Mouse (Mus musculus) hindbrain, embryonic 15.5 days (tissue): ENCODE results near the gene Slamf9. TPM values are rescaled to one million over a fixed set of nuclear protein-coding genes. Genes with fewer than 3 reads are reported as not detected.

ENCODE experiments used
- ATAC-seq: fragments of 200-750 bp; cut with Nextera tagmentation; 2 replicates; pipeline ENCODE4 v1.8.0; 2017; ENCODE audit warnings: low read depth, moderate number of reproducible peaks, moderate TSS enrichment; ENCODE audit not compliant: low FRiP score
- H3K27ac ChIP-seq: fragments of 300-500 bp; sonication (generic); replicated peaks from 2 replicates; pipeline ENCODE4 v1.5.1; 2015; ENCODE audit warnings: mild to moderate bottlenecking, inconsistent platforms
- H3K27me3 ChIP-seq: fragments of 300-500 bp; sonication (generic); 2 replicates; pipeline ENCODE4 v1.6.1; 2015; ENCODE audit warnings: control low read depth, inconsistent platforms
- H3K36me3 ChIP-seq: fragments of 300-500 bp; sonication (generic); 2 replicates; pipeline ENCODE4 v1.6.1; 2015; ENCODE audit warnings: control low read depth, inconsistent platforms
- H3K4me1 ChIP-seq: fragments of 300-500 bp; sonication (generic); replicated peaks from 2 replicates; pipeline ENCODE4 v1.6.1; 2015; ENCODE audit warnings: control low read depth, inconsistent platforms
- H3K4me2 ChIP-seq: fragments of 300-500 bp; sonication (generic); 2 replicates; pipeline ENCODE4 v1.6.1; 2015; ENCODE audit warnings: moderate library complexity, mild to moderate bottlenecking, inconsistent platforms
- H3K4me3 ChIP-seq: fragments of 300-500 bp; sonication (generic); 2 replicates; pipeline ENCODE4 v1.5.1; 2015; ENCODE audit warnings: mild to moderate bottlenecking, inconsistent platforms
- H3K9ac ChIP-seq: fragments of 300-500 bp; sonication (generic); 2 replicates; pipeline ENCODE4 v1.6.1; 2015; ENCODE audit warnings: inconsistent platforms
- H3K9me3 ChIP-seq: fragments of 300-500 bp; sonication (generic); 2 replicates; pipeline ENCODE4 v1.6.1; 2016; ENCODE audit warnings: control low read depth, inconsistent platforms
- WGBS: fragments of 180-500 bp; shearing (Covaris S2); methylation state at CpG from one replicate; pipeline ENCODE4 v1.1.7; 2015; 5-methylcytosine and 5-hydroxymethylcytosine counted together
- polyA plus RNA-seq: library from polyadenylated mRNA; unstranded; fragments of >200 nt; fragmentation: Nextera tagmentation; extraction: Ambion mirVana; gene quantifications from 2 replicates; pipeline ENCODE4 v1.2.1, GENCODE M21; 2015

Slamf9 gene
- polyA plus RNA-seq, 1 experiment from 2014 or later = 0.18 TPM

- Histone ChIP-seq H3K27ac (no peak overlapping the region), H3K36me3 (no peaks in the 10 kb centered on the region), H3K9ac (no peak overlapping the region), H3K4me3 (no peak overlapping the region), H3K27me3 (no peaks in the 10 kb centered on the region), H3K4me2 (no peak overlapping the region), H3K9me3 (no peaks in the 10 kb centered on the region), H3K4me1 (peaks cover 16% of the 10 kb centered on the region)
- no peak for ATAC-seq
- WGBS = 78% methylated on average over 5 of the region's 5 CpGs
These were observed 34.1 kb downstream of the Slamf9 start for GRCm38 (mm10) chr1:172509235-172509634.

GRCm38 (mm10) chr1:172509983-172510382 is 34.8 kb downstream of the Slamf9 start:
- Histone ChIP-seq H3K4me1 (peaks cover 12% of the 10 kb centered on the region), H3K27me3 (no peaks in the 10 kb centered on the region), H3K4me2 (no peak overlapping the region), H3K9ac (no peak overlapping the region), H3K27ac (no peak overlapping the region), H3K36me3 (no peaks in the 10 kb centered on the region), H3K9me3 (no peaks in the 10 kb centered on the region), H3K4me3 (no peak overlapping the region)
- ATAC-seq = no peak
- WGBS = 55% methylated on average over 8 of the region's 8 CpGs

GRCm38 (mm10) chr1:172510421-172510972 is 35.3 kb downstream of the Slamf9 start:
- no peak overlapping the region for H3K27ac ChIP-seq
- ATAC-seq = no peak
- 31% methylated on average over 13 of the region's 13 CpGs for WGBS

GRCm38 (mm10) chr1:172512962-172513361 is 37.8 kb downstream of the Slamf9 start:
- H3K4me3 ChIP-seq = no peak overlapping the region
- peaks cover 12% of the 10 kb centered on the region for H3K4me1 ChIP-seq
- ATAC-seq = no peak
- peak overlapping the region; percentile 34; the same call in 1 of the 2 replicates for H3K4me2 ChIP-seq
- no peaks in the 10 kb centered on the region for H3K36me3 ChIP-seq
- H3K27ac ChIP-seq = no peak overlapping the region
- no peaks in the 10 kb centered on the region for H3K9me3 ChIP-seq
- H3K27me3 ChIP-seq = no peaks in the 10 kb centered on the region
- WGBS = 30% methylated on average over 13 of the region's 13 CpGs
- no peak overlapping the region for H3K9ac ChIP-seq

More at GRCm38 (mm10) chr1:172510421-172510972, 35.3 kb downstream of the Slamf9 start:
- no peak overlapping the region for H3K4me3 ChIP-seq
- no peaks in the 10 kb centered on the region for H3K27me3 ChIP-seq
- no peaks in the 10 kb centered on the region for H3K9me3 ChIP-seq
- H3K9ac ChIP-seq = no peak overlapping the region
- H3K36me3 ChIP-seq = no peaks in the 10 kb centered on the region
- H3K4me1 ChIP-seq = peaks cover 12% of the 10 kb centered on the region
- no peak overlapping the region for H3K4me2 ChIP-seq

- no peaks in the 10 kb centered on the region for H3K27me3 ChIP-seq
- H3K4me1 ChIP-seq = peaks cover 12% of the 10 kb centered on the region
- H3K4me2 ChIP-seq = no peak overlapping the region
- no peak overlapping the region for H3K4me3 ChIP-seq
- no peak overlapping the region for H3K9ac ChIP-seq
- WGBS = 74% methylated on average over 17 of the region's 17 CpGs
- no peaks in the 10 kb centered on the region for H3K36me3 ChIP-seq
- no peak for ATAC-seq
- H3K9me3 ChIP-seq = no peaks in the 10 kb centered on the region
- H3K27ac ChIP-seq = 0 out of 2 replicates have a peak overlapping the region, but pooled peaks have one; percentile 9
These were observed 38.5 kb downstream of the Slamf9 start for GRCm38 (mm10) chr1:172513525-172514212.

GRCm38 (mm10) chr1:172514213-172514529 is 39.0 kb downstream of the Slamf9 start:
- no peaks in the 10 kb centered on the region for H3K9me3 ChIP-seq
- 0 out of 2 replicates have a peak overlapping the region, but pooled peaks have one; percentile 9 for H3K27ac ChIP-seq
- no peak overlapping the region for H3K9ac ChIP-seq
- no peak overlapping the region for H3K4me2 ChIP-seq
- peaks cover 12% of the 10 kb centered on the region for H3K4me1 ChIP-seq
- ATAC-seq = no peak
- no peaks in the 10 kb centered on the region for H3K27me3 ChIP-seq
- H3K4me3 ChIP-seq = no peak overlapping the region
- WGBS = 78% methylated on average over 4 of the region's 4 CpGs
- H3K36me3 ChIP-seq = no peaks in the 10 kb centered on the region

- 0 out of 2 replicates have a peak overlapping the region, but pooled peaks have one; percentile 9 for H3K27ac ChIP-seq
- no peak for ATAC-seq
- WGBS = 78% methylated on average over 7 of the region's 7 CpGs
These were observed 39.6 kb downstream of the Slamf9 start for GRCm38 (mm10) chr1:172514551-172515268.

GRCm38 (mm10) chr1:172515396-172515795 is 40.2 kb downstream of the Slamf9 start:
- H3K4me2 ChIP-seq = no peak overlapping the region
- no peak overlapping the region for H3K27ac ChIP-seq
- H3K4me3 ChIP-seq = no peak overlapping the region
- 69% methylated on average over 1 of the region's 1 CpGs for WGBS
- no peak overlapping the region for H3K9ac ChIP-seq
- no peak for ATAC-seq
- no peaks in the 10 kb centered on the region for H3K36me3 ChIP-seq
- no peaks in the 10 kb centered on the region for H3K27me3 ChIP-seq
- no peaks in the 10 kb centered on the region for H3K9me3 ChIP-seq
- H3K4me1 ChIP-seq = peaks cover 16% of the 10 kb centered on the region

More at GRCm38 (mm10) chr1:172514551-172515268, 39.6 kb downstream of the Slamf9 start:
- H3K36me3 ChIP-seq = no peaks in the 10 kb centered on the region
- no peaks in the 10 kb centered on the region for H3K9me3 ChIP-seq
- H3K4me2 ChIP-seq = no peak overlapping the region
- H3K4me1 ChIP-seq = peaks cover 12% of the 10 kb centered on the region
- no peaks in the 10 kb centered on the region for H3K27me3 ChIP-seq
- no peak overlapping the region for H3K4me3 ChIP-seq
- no peak overlapping the region for H3K9ac ChIP-seq

- no peaks in the 10 kb centered on the region for H3K9me3 ChIP-seq
- H3K36me3 ChIP-seq = no peaks in the 10 kb centered on the region
- 78% methylated on average over 4 of the region's 4 CpGs for WGBS
- no peak overlapping the region for H3K4me2 ChIP-seq
- no peak for ATAC-seq
- no peak overlapping the region for H3K9ac ChIP-seq
- H3K27me3 ChIP-seq = no peaks in the 10 kb centered on the region
- H3K4me3 ChIP-seq = no peak overlapping the region
- H3K27ac ChIP-seq = no peak overlapping the region
- peaks cover 21% of the 10 kb centered on the region for H3K4me1 ChIP-seq
These were observed 42.9 kb downstream of the Slamf9 start for GRCm38 (mm10) chr1:172518013-172518412.

- Histone ChIP-seq H3K9ac (no peak overlapping the region), H3K9me3 (no peaks in the 10 kb centered on the region), H3K4me2 (no peak overlapping the region), H3K4me3 (no peak overlapping the region), H3K27ac (no peak overlapping the region), H3K27me3 (no peaks in the 10 kb centered on the region), H3K36me3 (no peaks in the 10 kb centered on the region), H3K4me1 (peaks cover 14% of the 10 kb centered on the region)
- WGBS = 80% methylated on average over 6 of the region's 6 CpGs
- no peak for ATAC-seq
These were observed 44.5 kb downstream of the Slamf9 start for GRCm38 (mm10) chr1:172519644-172520043.

GRCm38 (mm10) chr1:172520576-172521440 is 45.6 kb downstream of the Slamf9 start, which contains the start of gene Cfap45:
Cfap45 (plus strand) TSS chr1:172520801.
- H3K4me1 ChIP-seq = peaks cover 20% of the 10 kb centered on the region
- no peaks in the 10 kb centered on the region for H3K9me3 ChIP-seq
- peak; percentile 91 for ATAC-seq
- no peaks in the 10 kb centered on the region for H3K27me3 ChIP-seq
- 0 out of 2 replicates have a peak within 1 kb of the TSS, but pooled peaks have one; percentile 6 for H3K9ac ChIP-seq
- H3K27ac ChIP-seq = peak within 1 kb of the TSS; percentile 47; the same call in 1 of the 2 replicates
- 5% methylated on average over 28 of the region's 28 CpGs for WGBS
- H3K4me2 ChIP-seq = peak within 1 kb of the TSS; percentile 78
- H3K36me3 ChIP-seq = no peaks in the 10 kb centered on the region
- H3K4me3 ChIP-seq = peak within 1 kb of the TSS; percentile 44
